Mouse (Mus musculus) embryonic facial prominence, embryonic 13.5 days (tissue): Measurements from ENCODE around the gene Cluap1. TPM values are rescaled to one million over a fixed set of nuclear protein-coding genes. Genes with fewer than 3 reads are reported as not detected.

Experiments used
- ATAC-seq: fragments of 200-750 bp; cut with Nextera tagmentation; 2 replicates; pipeline ENCODE4 v1.8.0; 2017; ENCODE audit warnings: low read depth; ENCODE audit not compliant: insufficient number of reproducible peaks, insufficient read depth, low FRiP score, low TSS enrichment
- H3K27ac ChIP-seq: fragments of 300-500 bp; sonication (generic); 2 replicates; pipeline ENCODE4 v1.5.1; 2015; ENCODE audit warnings: moderate library complexity, mild to moderate bottlenecking, inconsistent platforms
- H3K27me3 ChIP-seq: fragments of 300-500 bp; sonication (generic); 2 replicates; pipeline ENCODE4 v1.6.1; 2015; ENCODE audit warnings: mild to moderate bottlenecking, inconsistent platforms
- H3K36me3 ChIP-seq: fragments of 300-500 bp; sonication (generic); 2 replicates; pipeline ENCODE4 v1.6.1; 2015; ENCODE audit warnings: mild to moderate bottlenecking, inconsistent platforms
- H3K4me1 ChIP-seq: fragments of 300-500 bp; sonication (generic); 2 replicates; pipeline ENCODE4 v1.6.1; 2015; ENCODE audit warnings: inconsistent platforms
- H3K4me2 ChIP-seq: fragments of 300-500 bp; sonication (generic); 2 replicates; pipeline ENCODE4 v1.6.1; 2015; ENCODE audit warnings: moderate library complexity, mild to moderate bottlenecking, inconsistent platforms
- H3K4me3 ChIP-seq: fragments of 300-500 bp; sonication (generic); 2 replicates; pipeline ENCODE4 v1.5.1; 2015; ENCODE audit warnings: mild to moderate bottlenecking, inconsistent platforms
- H3K9ac ChIP-seq: fragments of 300-500 bp; sonication (generic); 2 replicates; pipeline ENCODE4 v1.6.1; 2015; ENCODE audit warnings: mild to moderate bottlenecking, inconsistent platforms
- H3K9me3 ChIP-seq: fragments of 300-500 bp; sonication (generic); 2 replicates; pipeline ENCODE4 v1.6.1; 2016; ENCODE audit warnings: inconsistent platforms
- WGBS: fragments of 180-500 bp; shearing (Covaris S2); methylation state at CpG from one replicate; pipeline ENCODE4 v1.1.7; 2015; ENCODE audit warnings: mixed read lengths; 5-methylcytosine and 5-hydroxymethylcytosine counted together
- polyA plus RNA-seq: library from polyadenylated mRNA; unstranded; fragments of >200 nt; fragmentation: Nextera tagmentation; extraction: Ambion mirVana; gene quantifications from 2 replicates; pipeline ENCODE4 v1.2.1, GENCODE M21; 2015

Gene Cluap1
- 39.7 and 41.9 TPM in 2 replicates for polyA plus RNA-seq

- Histone ChIP-seq H3K36me3 (peaks cover 53% of the 10 kb centered on the region), H3K27me3 (no peaks in the 10 kb centered on the region), H3K9me3 (no peaks in the 10 kb centered on the region), H3K9ac (peak within 1 kb of the TSS; percentile 86), H3K4me3 (peak within 1 kb of the TSS; percentile 71), H3K4me1 (peaks cover 5% of the 10 kb centered on the region; the same call in 1 of the 2 replicates), H3K27ac (peak within 1 kb of the TSS; percentile 66), H3K4me2 (peak within 1 kb of the TSS; percentile 75)
- peak; percentile 90 for ATAC-seq
- 2% methylated on average over 33 of the region's 33 CpGs for WGBS
Measured at GRCm38 (mm10) chr16:3908537-3909111, at the start of gene Cluap1, which contains the start of gene 1700037C18Rik. TSS of gene Cluap1 (plus strand) at chr16:3908801. TSS of gene 1700037C18Rik (minus strand) at chr16:3908689.

GRCm38 (mm10) chr16:3859254-3859653, 49.3 kb upstream of the Cluap1 start:
- ATAC-seq, result no peak
- Histone ChIP-seq H3K4me2 (no peak overlapping the region), H3K36me3 (peaks cover 32% of the 10 kb centered on the region), H3K27me3 (no peaks in the 10 kb centered on the region), H3K4me3 (no peak overlapping the region), H3K4me1 (0 out of 2 replicates have a peak, but pooled peaks cover 2% of the 10 kb centered on the region), H3K9me3 (no peaks in the 10 kb centered on the region), H3K27ac (no peak overlapping the region), H3K9ac (no peak overlapping the region)
- 88% methylated on average over 4 of the region's 4 CpGs for WGBS

- 2% methylated on average over 16 of the region's 16 CpGs for WGBS
- Histone ChIP-seq H3K4me1 (peaks cover 14% of the 10 kb centered on the region), H3K27ac (peak overlapping the region; percentile 33; the same call in 1 of the 2 replicates), H3K9ac (peak overlapping the region; percentile 77), H3K27me3 (no peaks in the 10 kb centered on the region), H3K36me3 (peaks cover 24% of the 10 kb centered on the region), H3K4me2 (peak overlapping the region; percentile 91), H3K9me3 (no peaks in the 10 kb centered on the region), H3K4me3 (peak overlapping the region; percentile 58)
- no peak for ATAC-seq
Measured at GRCm38 (mm10) chr16:3871815-3872214, 36.8 kb upstream of the Cluap1 start.

GRCm38 (mm10) chr16:3872216-3873047, 36.2 kb upstream of the Cluap1 start, which contains the start of gene Naa60:
TSS of gene Naa60 (plus strand) at chr16:3872375.
- H3K4me2 ChIP-seq, result peak within 1 kb of the TSS; percentile 91
- ATAC-seq, result peak; percentile 94
- no peaks in the 10 kb centered on the region for H3K27me3 ChIP-seq
- H3K27ac ChIP-seq, result peak within 1 kb of the TSS; percentile 33; the same call in 1 of the 2 replicates
- WGBS, result 7% methylated on average over 47 of the region's 47 CpGs
- peaks cover 14% of the 10 kb centered on the region for H3K4me1 ChIP-seq
- peak within 1 kb of the TSS; percentile 77 for H3K9ac ChIP-seq
- no peaks in the 10 kb centered on the region for H3K9me3 ChIP-seq
- peak within 1 kb of the TSS; percentile 58 for H3K4me3 ChIP-seq
- H3K36me3 ChIP-seq, result peaks cover 21% of the 10 kb centered on the region

- peaks cover 12% of the 10 kb centered on the region for H3K4me1 ChIP-seq
- no peak overlapping the region for H3K27ac ChIP-seq
- no peak overlapping the region for H3K4me2 ChIP-seq
- no peak overlapping the region for H3K9ac ChIP-seq
- no peak for ATAC-seq
- H3K4me3 ChIP-seq, result no peak overlapping the region
- no peaks in the 10 kb centered on the region for H3K9me3 ChIP-seq
- 94% methylated on average over 4 of the region's 4 CpGs for WGBS
- peaks cover 15% of the 10 kb centered on the region; the same call in 1 of the 2 replicates for H3K36me3 ChIP-seq
- H3K27me3 ChIP-seq, result no peaks in the 10 kb centered on the region
Measured at GRCm38 (mm10) chr16:3876346-3876745, 32.3 kb upstream of the Cluap1 start.

GRCm38 (mm10) chr16:3884201-3885064, 24.2 kb upstream of the Cluap1 start, which contains the start of the genes Zfp597 and Gm20695:
TSS of gene Zfp597 (minus strand) at chr16:3884561.
TSS of gene Gm20695 (plus strand) at chr16:3884648.
- Histone ChIP-seq H3K36me3 (peaks cover 7% of the 10 kb centered on the region; the same call in 1 of the 2 replicates), H3K4me1 (peaks cover 14% of the 10 kb centered on the region), H3K27ac (peak within 1 kb of the TSS; percentile 92), H3K4me2 (peak within 1 kb of the TSS; percentile 71), H3K27me3 (no peaks in the 10 kb centered on the region), H3K9me3 (no peaks in the 10 kb centered on the region), H3K9ac (peak within 1 kb of the TSS; percentile 82), H3K4me3 (peak within 1 kb of the TSS; percentile 74)
- peak; percentile 98 for ATAC-seq
- WGBS, result under 1% methylated on average over 83 of the region's 88 CpGs

- H3K9ac ChIP-seq, result peak overlapping the region; percentile 82
- H3K27ac ChIP-seq, result peak overlapping the region; percentile 92
- H3K36me3 ChIP-seq, result peaks cover 4% of the 10 kb centered on the region; the same call in 1 of the 2 replicates
- WGBS, result 4% methylated on average over 10 of the region's 10 CpGs
- H3K4me1 ChIP-seq, result peaks cover 14% of the 10 kb centered on the region
- ATAC-seq, result no peak
- no peaks in the 10 kb centered on the region for H3K9me3 ChIP-seq
- peak overlapping the region; percentile 74 for H3K4me3 ChIP-seq
- no peaks in the 10 kb centered on the region for H3K27me3 ChIP-seq
- peak overlapping the region; percentile 71 for H3K4me2 ChIP-seq
Measured at GRCm38 (mm10) chr16:3885065-3885670, 23.4 kb upstream of the Cluap1 start.

- no peaks in the 10 kb centered on the region for H3K27me3 ChIP-seq
- no peak for ATAC-seq
- H3K4me1 ChIP-seq, result peaks cover 10% of the 10 kb centered on the region; the same call in 1 of the 2 replicates
- no peaks in the 10 kb centered on the region for H3K9me3 ChIP-seq
- H3K36me3 ChIP-seq, result peaks cover 21% of the 10 kb centered on the region
- no peak overlapping the region for H3K4me2 ChIP-seq
- no peak overlapping the region for H3K9ac ChIP-seq
- no peak overlapping the region for H3K27ac ChIP-seq
- 95% methylated on average over 14 of the region's 14 CpGs for WGBS
- no peak overlapping the region for H3K4me3 ChIP-seq
Measured at GRCm38 (mm10) chr16:3891621-3892295, 16.8 kb upstream of the Cluap1 start.

GRCm38 (mm10) chr16:3893739-3894138, 14.9 kb upstream of the Cluap1 start:
- H3K27ac ChIP-seq, result no peak overlapping the region
- H3K4me1 ChIP-seq, result peaks cover 10% of the 10 kb centered on the region; the same call in 1 of the 2 replicates
- no peaks in the 10 kb centered on the region for H3K27me3 ChIP-seq
- 82% methylated on average over 3 of the region's 3 CpGs for WGBS
- no peak overlapping the region for H3K4me2 ChIP-seq
- no peaks in the 10 kb centered on the region for H3K9me3 ChIP-seq
- no peak for ATAC-seq
- no peak overlapping the region for H3K4me3 ChIP-seq
- no peak overlapping the region for H3K9ac ChIP-seq
- H3K36me3 ChIP-seq, result peaks cover 30% of the 10 kb centered on the region

- no peak overlapping the region for H3K9ac ChIP-seq
- no peak overlapping the region for H3K4me2 ChIP-seq
- H3K9me3 ChIP-seq, result no peaks in the 10 kb centered on the region
- peaks cover 10% of the 10 kb centered on the region; the same call in 1 of the 2 replicates for H3K4me1 ChIP-seq
- peak overlapping the region; percentile 60; the same call in 1 of the 2 replicates for H3K27ac ChIP-seq
- ATAC-seq, result no peak
- H3K27me3 ChIP-seq, result no peaks in the 10 kb centered on the region
- 54% methylated on average over 9 of the region's 9 CpGs for WGBS
- peaks cover 44% of the 10 kb centered on the region for H3K36me3 ChIP-seq
- no peak overlapping the region for H3K4me3 ChIP-seq
Measured at GRCm38 (mm10) chr16:3895173-3895792, 13.3 kb upstream of the Cluap1 start.
